12 mouse cellular contexts compared by ENCODE assay signal in genomic region chr5:63886292-63886691, GRCm38 (mm10).
DNase-seq lines count a peak whose midpoint lies in the region; ATAC-seq lines count a peak whose summit lies in the region.
"Had no signal": no experiment of that assay in that cellular context is flagged by ENCODE, and none has a peak within 500 bp of the region (broad histone marks: within the 10 kb centered on the region; RNA-seq: fewer than 3 reads in every experiment).

No protein-coding gene starts in this region.

- ATAC-seq in hindbrain, embryonic 12.5 days (ENCODE audit: low FRiP score), result 0 out of 2 replicates have a peak, but pooled peaks have one; percentile 22
- 0 out of 2 replicates have a peak, but pooled peaks have one; percentile 47 for ATAC-seq in limb, embryonic 12.5 days (ENCODE audit: insufficient number of reproducible peaks, insufficient read depth, low FRiP score, low TSS enrichment, low read depth)
- ATAC-seq in forebrain, embryonic 15.5 days (replicated peaks), result 0 out of 2 replicates have a peak, but pooled peaks have one; percentile 32
- ATAC-seq in neural tube, embryonic 12.5 days (ENCODE audit: low FRiP score, low read depth), result peak; percentile 59; the same call in 1 of the 2 replicates

- no peak overlapping the region for H3K9ac ChIP-seq in hindbrain, embryonic 12.5 days
- H3K9ac ChIP-seq in limb, embryonic 12.5 days (replicated peaks), result no peak overlapping the region
- no peak overlapping the region for H3K9ac ChIP-seq in forebrain, embryonic 15.5 days (replicated peaks)
- H3K9ac ChIP-seq in neural tube, embryonic 12.5 days, result no peak overlapping the region
- H3K9ac ChIP-seq: heart, embryonic 12.5 days; liver, postnatal 0 days had no signal

- H3K4me1 ChIP-seq in hindbrain, embryonic 12.5 days, result no peaks in the 10 kb centered on the region
- no peaks in the 10 kb centered on the region for H3K4me1 ChIP-seq in hindbrain, embryonic 10.5 days (replicated peaks)
- H3K4me1 ChIP-seq in limb, embryonic 12.5 days (replicated peaks), result peaks cover 5% of the 10 kb centered on the region; the same call in 1 of the 2 replicates
- H3K4me1 ChIP-seq in limb, embryonic 10.5 days, result no peaks in the 10 kb centered on the region
- H3K4me1 ChIP-seq in forebrain, embryonic 15.5 days, result no peaks in the 10 kb centered on the region
- no peaks in the 10 kb centered on the region for H3K4me1 ChIP-seq in neural tube, embryonic 12.5 days
- H3K4me1 ChIP-seq: heart, embryonic 12.5 days had no signal

- WGBS in hindbrain, embryonic 12.5 days, result 92% methylated on average over 5 of the region's 5 CpGs
- WGBS in hindbrain, embryonic 10.5 days, result 96% methylated on average over 5 of the region's 5 CpGs
- WGBS in limb, embryonic 12.5 days, result 86% methylated on average over 5 of the region's 5 CpGs
- WGBS in limb, embryonic 10.5 days, result 88% methylated on average over 5 of the region's 5 CpGs
- WGBS in forebrain, embryonic 15.5 days, result 91% methylated on average over 5 of the region's 5 CpGs
- WGBS in neural tube, embryonic 12.5 days, result 88% methylated on average over 5 of the region's 5 CpGs

- H3K9me3 ChIP-seq in hindbrain, embryonic 12.5 days (replicated peaks), result 0 out of 2 replicates have a peak, but pooled peaks cover 4% of the 10 kb centered on the region
- no peaks in the 10 kb centered on the region for H3K9me3 ChIP-seq in hindbrain, embryonic 10.5 days
- no peaks in the 10 kb centered on the region for H3K9me3 ChIP-seq in limb, embryonic 12.5 days
- H3K9me3 ChIP-seq in limb, embryonic 10.5 days (replicated peaks), result no peaks in the 10 kb centered on the region
- H3K9me3 ChIP-seq in forebrain, embryonic 15.5 days, result no peaks in the 10 kb centered on the region
- no peaks in the 10 kb centered on the region for H3K9me3 ChIP-seq in neural tube, embryonic 12.5 days

- no peaks in the 10 kb centered on the region for H3K27me3 ChIP-seq in hindbrain, embryonic 12.5 days
- H3K27me3 ChIP-seq in hindbrain, embryonic 10.5 days (ENCODE audit: insufficient read depth, poor library complexity, severe bottlenecking), result no peaks in the 10 kb centered on the region
- no peaks in the 10 kb centered on the region for H3K27me3 ChIP-seq in limb, embryonic 12.5 days
- no peaks in the 10 kb centered on the region for H3K27me3 ChIP-seq in limb, embryonic 10.5 days (ENCODE audit: low read depth, poor library complexity, severe bottlenecking)
- H3K27me3 ChIP-seq in forebrain, embryonic 15.5 days, result no peaks in the 10 kb centered on the region
- no peaks in the 10 kb centered on the region for H3K27me3 ChIP-seq in neural tube, embryonic 12.5 days (replicated peaks)

- no peak for DNase-seq in hindbrain, embryonic 10.5 days (ENCODE audit: low spot score)
- DNase-seq in limb, embryonic 10.5 days (ENCODE audit: low spot score), result no peak
- no peak for DNase-seq in adrenal gland, postnatal 10 days
- DNase-seq: cerebellum, adult 8-10 months; liver, postnatal 0 days had no signal

- no peaks in the 10 kb centered on the region for H3K36me3 ChIP-seq in hindbrain, embryonic 12.5 days
- H3K36me3 ChIP-seq in hindbrain, embryonic 10.5 days, result no peaks in the 10 kb centered on the region
- no peaks in the 10 kb centered on the region for H3K36me3 ChIP-seq in limb, embryonic 12.5 days
- H3K36me3 ChIP-seq in limb, embryonic 10.5 days, result no peaks in the 10 kb centered on the region
- no peaks in the 10 kb centered on the region for H3K36me3 ChIP-seq in forebrain, embryonic 15.5 days
- H3K36me3 ChIP-seq in neural tube, embryonic 12.5 days, result no peaks in the 10 kb centered on the region
- H3K36me3 ChIP-seq: heart, embryonic 12.5 days had no signal

- no peak overlapping the region for H3K4me3 ChIP-seq in hindbrain, embryonic 12.5 days
- H3K4me3 ChIP-seq in hindbrain, embryonic 10.5 days, result no peak overlapping the region
- no peak overlapping the region for H3K4me3 ChIP-seq in limb, embryonic 12.5 days (replicated peaks)
- H3K4me3 ChIP-seq in limb, embryonic 10.5 days, result no peak overlapping the region
- H3K4me3 ChIP-seq in forebrain, embryonic 15.5 days, result no peak overlapping the region
- no peak overlapping the region for H3K4me3 ChIP-seq in neural tube, embryonic 12.5 days
- H3K4me3 ChIP-seq: heart, embryonic 12.5 days; layer of hippocampus, adult 2 months had no signal

- H3K27ac ChIP-seq in hindbrain, embryonic 12.5 days, result no peak overlapping the region
- no peak overlapping the region for H3K27ac ChIP-seq in hindbrain, embryonic 10.5 days
- no peak overlapping the region for H3K27ac ChIP-seq in limb, embryonic 12.5 days
- H3K27ac ChIP-seq in limb, embryonic 10.5 days, result no peak overlapping the region
- H3K27ac ChIP-seq in forebrain, embryonic 15.5 days (replicated peaks), result no peak overlapping the region
- no peak overlapping the region for H3K27ac ChIP-seq in neural tube, embryonic 12.5 days
- H3K27ac ChIP-seq: hindbrain, postnatal 0 days; layer of hippocampus, adult 2 months had no signal

- H3K4me2 ChIP-seq in hindbrain, embryonic 12.5 days (replicated peaks), result no peak overlapping the region
- H3K4me2 ChIP-seq in limb, embryonic 12.5 days, result no peak overlapping the region
- no peak overlapping the region for H3K4me2 ChIP-seq in forebrain, embryonic 15.5 days (replicated peaks)
- H3K4me2 ChIP-seq in neural tube, embryonic 12.5 days (replicated peaks), result no peak overlapping the region
- H3K4me2 ChIP-seq: heart, embryonic 12.5 days had no signal
